Mouse (Mus musculus): ENCODE measurements around the gene Dip2b. TPM values are rescaled to one million over a fixed set of nuclear protein-coding genes. Genes with fewer than 3 reads are reported as not detected.

Dip2b gene
- polyA plus RNA-seq, 1 experiment from 2014 or later = 32.6 TPM

DNA sequence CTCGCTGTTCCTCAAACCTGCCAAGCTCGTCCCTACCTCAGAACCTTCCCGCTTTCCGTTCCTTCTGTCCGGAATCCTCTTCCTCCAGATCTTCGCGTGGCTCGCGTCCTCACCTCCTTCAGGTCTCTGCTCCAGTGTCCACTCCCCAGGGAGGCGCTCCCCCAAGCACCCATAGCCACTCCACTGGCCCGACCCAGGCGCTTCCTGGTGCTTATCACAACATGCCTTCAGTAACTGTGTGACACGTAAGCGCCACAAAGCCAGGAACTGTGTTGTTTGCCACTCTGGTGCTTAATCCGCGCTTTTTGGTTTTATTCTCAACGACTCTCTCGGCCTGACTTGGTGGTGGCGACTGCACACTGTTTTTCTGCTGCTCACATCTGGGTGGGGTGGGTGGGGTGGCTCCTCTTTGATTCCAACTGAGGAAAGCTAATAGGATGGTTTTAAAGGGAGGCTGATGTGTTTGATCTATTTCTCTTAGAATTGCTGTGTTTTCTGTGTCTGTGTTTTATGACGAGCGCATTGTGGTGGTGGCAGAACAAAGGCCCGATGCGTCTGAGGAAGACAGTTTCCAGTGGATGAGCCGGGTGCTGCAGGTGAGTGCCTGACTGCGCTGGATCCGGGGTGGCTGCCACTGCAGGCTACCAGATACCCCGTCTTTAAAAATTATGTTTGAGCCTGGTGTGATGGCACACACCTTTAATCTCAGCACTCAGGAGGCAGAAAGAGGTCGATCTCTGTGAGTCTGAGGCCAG is 144.2 kb downstream of the Dip2b start:
- no peak overlapping the region for H3K4me3 ChIP-seq (ENCODE audit: low read depth, low read length)
- H3K27ac ChIP-seq (ENCODE audit: low read depth, low read length) = no peak overlapping the region
- H3K9ac ChIP-seq (replicated peaks; ENCODE audit: low read depth, low read length) = no peak overlapping the region
- no peak overlapping the region for H3K4me2 ChIP-seq (ENCODE audit: low read depth, low read length)
- no peaks in the 10 kb centered on the region for H3K4me1 ChIP-seq (ENCODE audit: control insufficient read depth, insufficient read depth, low read length)
- H3K9me3 ChIP-seq (ENCODE audit: control insufficient read depth, low read length) = no peaks in the 10 kb centered on the region
- peaks cover 64% of the 10 kb centered on the region for H3K36me3 ChIP-seq (ENCODE audit: control insufficient read depth, insufficient read depth, low read length)
- WGBS = 78% methylated on average over 28 of the region's 28 CpGs
- no peak for ATAC-seq (ENCODE audit: low read depth)
- no peaks in the 10 kb centered on the region for H3K27me3 ChIP-seq (ENCODE audit: control insufficient read depth, insufficient read depth, low read length)

GRCm38 (mm10) chr15:100183510-100183909 is 145.0 kb downstream of the Dip2b start:
- H3K4me1 ChIP-seq (ENCODE audit: control insufficient read depth, insufficient read depth, low read length) = no peaks in the 10 kb centered on the region
- no peak for ATAC-seq (ENCODE audit: low read depth)
- H3K27me3 ChIP-seq (ENCODE audit: control insufficient read depth, insufficient read depth, low read length) = no peaks in the 10 kb centered on the region
- H3K9ac ChIP-seq (replicated peaks; ENCODE audit: low read depth, low read length) = no peak overlapping the region
- 88% methylated on average over 10 of the region's 10 CpGs for WGBS
- H3K9me3 ChIP-seq (ENCODE audit: control insufficient read depth, low read length) = no peaks in the 10 kb centered on the region
- H3K36me3 ChIP-seq (ENCODE audit: control insufficient read depth, insufficient read depth, low read length) = peaks cover 57% of the 10 kb centered on the region
- H3K27ac ChIP-seq (ENCODE audit: low read depth, low read length) = no peak overlapping the region
- H3K4me3 ChIP-seq (ENCODE audit: low read depth, low read length) = no peak overlapping the region
- H3K4me2 ChIP-seq (ENCODE audit: low read depth, low read length) = no peak overlapping the region

DNA sequence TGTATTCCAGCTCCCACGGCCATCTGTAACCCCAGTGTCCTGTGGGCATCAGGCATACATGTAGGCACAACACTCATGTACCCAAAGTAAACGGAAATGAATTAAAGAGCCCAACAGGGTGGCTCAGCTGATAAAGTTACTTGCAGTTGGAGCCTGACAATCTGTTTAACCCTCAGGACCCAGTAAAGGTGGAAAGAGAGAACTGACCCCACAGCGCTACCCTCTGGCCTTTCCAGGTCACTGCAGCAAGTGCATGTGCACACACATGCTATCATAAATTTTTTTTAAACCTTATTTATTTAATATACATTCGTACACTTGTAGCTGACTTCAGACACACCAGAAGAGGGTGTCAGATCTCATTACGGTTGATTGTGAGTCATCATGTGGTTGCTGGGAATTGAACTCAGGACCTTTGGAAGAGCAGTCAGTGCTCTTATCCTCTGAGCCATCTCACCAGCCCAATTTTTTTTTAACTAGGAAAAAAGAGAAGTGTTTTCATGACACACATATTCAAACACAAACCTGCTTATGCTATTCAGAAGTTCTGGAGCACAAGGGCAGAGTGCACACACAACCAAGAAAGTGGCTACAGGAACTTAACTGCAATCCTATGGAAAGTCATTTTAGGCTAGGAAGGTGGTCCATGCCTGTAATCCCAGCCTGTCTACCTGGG is 146.5 kb downstream of the Dip2b start:
- no peak overlapping the region for H3K9ac ChIP-seq (replicated peaks; ENCODE audit: low read depth, low read length)
- no peaks in the 10 kb centered on the region for H3K4me1 ChIP-seq (ENCODE audit: control insufficient read depth, insufficient read depth, low read length)
- H3K9me3 ChIP-seq (ENCODE audit: control insufficient read depth, low read length) = no peaks in the 10 kb centered on the region
- no peak overlapping the region for H3K4me2 ChIP-seq (ENCODE audit: low read depth, low read length)
- 86% methylated on average over 5 of the region's 5 CpGs for WGBS
- H3K4me3 ChIP-seq (ENCODE audit: low read depth, low read length) = no peak overlapping the region
- no peak for ATAC-seq (ENCODE audit: low read depth)
- H3K27ac ChIP-seq (ENCODE audit: low read depth, low read length) = no peak overlapping the region
- H3K27me3 ChIP-seq (ENCODE audit: control insufficient read depth, insufficient read depth, low read length) = no peaks in the 10 kb centered on the region
- H3K36me3 ChIP-seq (ENCODE audit: control insufficient read depth, insufficient read depth, low read length) = peaks cover 60% of the 10 kb centered on the region

DNA sequence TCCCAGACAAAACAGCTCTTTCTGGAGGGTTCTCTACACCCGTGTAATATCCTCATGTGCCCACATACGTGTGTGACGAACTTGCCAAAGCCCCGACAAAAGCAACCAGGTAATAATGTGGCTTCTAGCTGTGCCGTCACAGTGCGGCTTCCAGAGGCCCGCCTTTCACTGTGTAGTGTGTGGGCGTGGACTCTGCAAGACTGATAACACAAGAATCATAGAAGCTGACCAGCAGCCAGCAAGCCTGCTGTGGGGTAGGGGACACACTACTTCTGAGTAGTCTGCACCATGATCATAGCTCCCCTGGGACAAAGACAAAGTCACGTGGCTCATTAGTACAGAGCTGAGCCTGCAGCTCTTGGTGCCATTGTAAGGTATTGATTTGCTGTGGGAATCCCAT is 147.8 kb downstream of the Dip2b start:
- no peak overlapping the region for H3K4me2 ChIP-seq (ENCODE audit: low read depth, low read length)
- no peaks in the 10 kb centered on the region for H3K4me1 ChIP-seq (ENCODE audit: control insufficient read depth, insufficient read depth, low read length)
- H3K27me3 ChIP-seq (ENCODE audit: control insufficient read depth, insufficient read depth, low read length) = no peaks in the 10 kb centered on the region
- no peak for ATAC-seq (ENCODE audit: low read depth)
- peaks cover 60% of the 10 kb centered on the region for H3K36me3 ChIP-seq (ENCODE audit: control insufficient read depth, insufficient read depth, low read length)
- no peak overlapping the region for H3K4me3 ChIP-seq (ENCODE audit: low read depth, low read length)
- H3K27ac ChIP-seq (ENCODE audit: low read depth, low read length) = no peak overlapping the region
- H3K9ac ChIP-seq (replicated peaks; ENCODE audit: low read depth, low read length) = no peak overlapping the region
- H3K9me3 ChIP-seq (ENCODE audit: control insufficient read depth, low read length) = no peaks in the 10 kb centered on the region
- WGBS = 87% methylated on average over 9 of the region's 9 CpGs

DNA sequence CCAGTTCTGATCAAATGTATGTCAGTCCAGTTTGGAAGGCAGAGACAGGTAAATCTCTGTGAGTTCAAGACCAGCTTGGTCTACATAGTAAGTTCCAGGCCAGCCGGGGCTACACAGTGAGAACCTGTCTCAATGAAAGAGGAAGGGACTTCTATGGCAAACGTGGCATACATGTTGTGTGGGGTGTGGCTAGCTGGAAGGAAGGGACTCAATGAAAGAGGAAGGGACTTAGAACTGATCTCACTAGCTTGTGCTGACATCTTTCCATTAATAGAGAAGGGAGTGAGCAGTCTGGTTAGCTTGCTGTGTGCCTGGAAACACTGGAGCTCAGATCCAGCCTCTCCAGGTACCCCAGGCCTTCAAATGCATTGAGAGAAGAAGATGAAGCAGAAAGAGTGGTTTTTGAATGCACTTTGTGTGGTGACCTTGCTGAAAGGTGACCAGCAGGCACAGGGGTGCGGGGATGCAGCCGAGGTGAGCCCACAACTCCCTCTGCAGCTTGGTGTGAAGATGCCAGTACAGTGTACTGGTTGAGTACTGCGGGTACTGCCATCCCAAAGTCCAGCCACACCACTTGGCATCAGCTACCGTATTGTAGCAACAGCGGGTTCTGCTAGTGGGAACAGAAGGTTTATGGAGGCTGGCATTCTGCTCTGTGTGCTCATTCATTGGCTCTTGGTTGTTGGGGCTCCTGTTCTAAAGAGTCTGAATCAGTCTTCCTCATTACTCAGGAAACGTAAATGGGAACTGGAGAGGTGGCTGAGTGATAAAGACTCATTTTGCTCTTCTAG is 148.6 kb downstream of the Dip2b start:
- ATAC-seq (ENCODE audit: low read depth) = no peak
- WGBS = 95% methylated on average over 8 of the region's 8 CpGs

DNA sequence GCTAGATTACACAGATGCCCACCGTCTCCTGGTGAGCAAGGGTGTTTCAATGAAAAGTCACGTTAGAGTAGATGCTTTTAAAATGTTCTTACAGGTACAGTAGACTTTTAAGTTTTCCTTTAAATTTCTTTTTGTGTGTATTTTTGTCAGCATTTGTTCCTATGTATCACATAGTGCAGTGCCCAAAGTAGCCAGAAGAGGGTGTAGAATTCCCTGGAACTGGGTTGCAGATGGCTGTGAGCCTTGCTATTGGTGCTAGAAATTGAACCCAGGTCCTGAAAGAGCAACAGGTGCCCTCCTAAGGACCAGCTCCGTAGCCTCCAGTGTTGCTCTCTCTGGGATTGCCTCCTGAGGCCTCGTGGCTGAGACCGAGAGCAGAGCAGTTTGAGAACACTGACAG is 150.1 kb downstream of the Dip2b start:
- WGBS = 96% methylated on average over 5 of the region's 5 CpGs
- Histone ChIP-seq H3K4me3 (ENCODE audit: low read depth, low read length) (no peak overlapping the region), H3K4me2 (ENCODE audit: low read depth, low read length) (no peak overlapping the region), H3K9ac (replicated peaks; ENCODE audit: low read depth, low read length) (no peak overlapping the region), H3K27me3 (ENCODE audit: control insufficient read depth, insufficient read depth, low read length) (no peaks in the 10 kb centered on the region), H3K36me3 (ENCODE audit: control insufficient read depth, insufficient read depth, low read length) (peaks cover 59% of the 10 kb centered on the region), H3K9me3 (ENCODE audit: control insufficient read depth, low read length) (no peaks in the 10 kb centered on the region), H3K27ac (ENCODE audit: low read depth, low read length) (no peak overlapping the region), H3K4me1 (ENCODE audit: control insufficient read depth, insufficient read depth, low read length) (no peaks in the 10 kb centered on the region)
- no peak for ATAC-seq (ENCODE audit: low read depth)

More for the DNA sequence above, 148.6 kb downstream of the Dip2b start:
- Histone ChIP-seq H3K27ac (ENCODE audit: low read depth, low read length) (no peak overlapping the region), H3K4me3 (ENCODE audit: low read depth, low read length) (no peak overlapping the region), H3K9me3 (ENCODE audit: control insufficient read depth, low read length) (no peaks in the 10 kb centered on the region), H3K4me1 (ENCODE audit: control insufficient read depth, insufficient read depth, low read length) (no peaks in the 10 kb centered on the region), H3K9ac (replicated peaks; ENCODE audit: low read depth, low read length) (no peak overlapping the region), H3K27me3 (ENCODE audit: control insufficient read depth, insufficient read depth, low read length) (no peaks in the 10 kb centered on the region), H3K36me3 (ENCODE audit: control insufficient read depth, insufficient read depth, low read length) (peaks cover 59% of the 10 kb centered on the region), H3K4me2 (ENCODE audit: low read depth, low read length) (no peak overlapping the region)

DNA sequence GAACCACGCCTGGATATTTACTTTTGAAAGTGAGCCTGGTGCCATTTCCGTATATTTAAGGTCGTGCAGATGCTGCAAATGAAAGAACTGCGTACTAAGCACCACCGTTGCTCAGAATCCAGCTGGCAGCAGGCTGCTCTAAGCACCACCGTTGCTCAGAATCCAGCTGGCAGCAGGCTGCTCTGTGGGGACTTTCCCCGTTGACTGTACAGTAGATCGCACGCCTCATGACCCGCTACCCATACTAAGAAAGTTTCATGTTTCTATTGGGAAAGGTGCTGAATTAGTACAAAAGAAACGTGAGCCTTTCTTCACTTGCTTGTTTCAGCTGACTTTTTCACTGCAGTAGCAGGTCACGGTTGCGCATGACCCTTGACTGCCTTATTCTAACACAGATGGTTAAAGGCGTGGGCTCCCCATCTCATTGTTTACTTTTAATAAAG is 150.5 kb downstream of the Dip2b start:
- no peak overlapping the region for H3K27ac ChIP-seq (ENCODE audit: low read depth, low read length)
- 74% methylated on average over 14 of the region's 14 CpGs for WGBS
- H3K27me3 ChIP-seq (ENCODE audit: control insufficient read depth, insufficient read depth, low read length) = no peaks in the 10 kb centered on the region
- H3K4me1 ChIP-seq (ENCODE audit: control insufficient read depth, insufficient read depth, low read length) = no peaks in the 10 kb centered on the region
- no peak for ATAC-seq (ENCODE audit: low read depth)
- H3K9me3 ChIP-seq (ENCODE audit: control insufficient read depth, low read length) = no peaks in the 10 kb centered on the region
- H3K9ac ChIP-seq (replicated peaks; ENCODE audit: low read depth, low read length) = no peak overlapping the region
- peaks cover 61% of the 10 kb centered on the region for H3K36me3 ChIP-seq (ENCODE audit: control insufficient read depth, insufficient read depth, low read length)
- H3K4me3 ChIP-seq (ENCODE audit: low read depth, low read length) = no peak overlapping the region
- no peak overlapping the region for H3K4me2 ChIP-seq (ENCODE audit: low read depth, low read length)

DNA sequence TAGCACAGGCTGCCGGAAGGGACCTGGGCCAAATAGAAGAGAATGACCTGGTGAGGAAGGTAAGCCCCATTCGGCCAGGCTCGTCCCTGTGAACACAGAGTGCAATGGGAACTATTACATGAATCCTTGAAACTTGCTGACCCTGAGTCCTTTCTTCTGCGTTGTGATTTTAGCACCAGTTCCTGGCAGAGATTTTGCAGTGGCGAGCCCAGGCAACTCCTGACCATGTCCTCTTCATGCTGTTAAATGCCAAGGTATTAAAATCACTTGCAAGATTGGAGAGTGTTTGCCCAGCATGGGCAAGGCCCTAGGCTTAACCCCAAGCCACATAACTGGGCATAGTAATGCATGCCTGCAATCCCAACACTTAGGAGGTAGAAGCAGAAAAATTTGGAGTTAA is 151.6 kb downstream of the Dip2b start:
- Histone ChIP-seq H3K4me3 (ENCODE audit: low read depth, low read length) (no peak overlapping the region), H3K27ac (ENCODE audit: low read depth, low read length) (no peak overlapping the region), H3K9ac (replicated peaks; ENCODE audit: low read depth, low read length) (no peak overlapping the region), H3K27me3 (ENCODE audit: control insufficient read depth, insufficient read depth, low read length) (no peaks in the 10 kb centered on the region), H3K4me2 (ENCODE audit: low read depth, low read length) (no peak overlapping the region), H3K36me3 (ENCODE audit: control insufficient read depth, insufficient read depth, low read length) (peaks cover 60% of the 10 kb centered on the region), H3K9me3 (ENCODE audit: control insufficient read depth, low read length) (no peaks in the 10 kb centered on the region), H3K4me1 (ENCODE audit: control insufficient read depth, insufficient read depth, low read length) (no peaks in the 10 kb centered on the region)
- 95% methylated on average over 5 of the region's 5 CpGs for WGBS
- ATAC-seq (ENCODE audit: low read depth) = no peak

All from neural tube, embryonic 14.5 days (tissue).